8 mouse cellular contexts compared by ENCODE assay signal in genomic region chr11:79590664-79591590, GRCm38 (mm10). TPM values are rescaled to one million over a fixed set of nuclear protein-coding genes. Genes with fewer than 3 reads are reported as not detected.
DNase-seq lines count a peak whose midpoint lies in the region; ATAC-seq and TF ChIP-seq lines count a peak whose summit lies in the region.

TSS of gene Rab11fip4 (plus strand) at chr11:79591212.

- no peak for TF ChIP-seq EP300 in liver, postnatal 0 days (IDR thresholded peaks at IDR 0.05; ENCODE audit: low read depth)

- no peaks in the 10 kb centered on the region for H3K9me3 ChIP-seq in kidney, embryonic 16.5 days (ENCODE audit: low read length)
- H3K9me3 ChIP-seq in liver, postnatal 0 days (ENCODE audit: low read length), result no peaks in the 10 kb centered on the region
- no peaks in the 10 kb centered on the region for H3K9me3 ChIP-seq in stomach, embryonic 14.5 days (ENCODE audit: control insufficient read depth, low read depth, low read length)

- H3K27me3 ChIP-seq in kidney, embryonic 16.5 days (ENCODE audit: insufficient read depth, low read length), result peaks cover 45% of the 10 kb centered on the region
- peaks cover 55% of the 10 kb centered on the region for H3K27me3 ChIP-seq in liver, postnatal 0 days (ENCODE audit: insufficient read depth, low read length)
- H3K27me3 ChIP-seq in stomach, embryonic 14.5 days (ENCODE audit: control insufficient read depth, insufficient read depth, low read length), result peaks cover 38% of the 10 kb centered on the region; the same call in 1 of the 2 replicates

- H3K9ac ChIP-seq in kidney, embryonic 16.5 days (replicated peaks; ENCODE audit: low read length), result peak within 1 kb of the TSS; percentile 52
- H3K9ac ChIP-seq in liver, postnatal 0 days (replicated peaks), result no peak within 1 kb of the TSS
- peak within 1 kb of the TSS; percentile 38 for H3K9ac ChIP-seq in stomach, embryonic 14.5 days (replicated peaks; ENCODE audit: low read depth, low read length)

- no peak within 1 kb of the TSS; the same call in 1 of the 2 replicates for H3K27ac ChIP-seq in bone marrow, adult 2 months (ENCODE audit: control insufficient read depth, insufficient read depth, low read depth, low read length, poor library complexity)
- no peak within 1 kb of the TSS for H3K27ac ChIP-seq in embryonic fibroblast, embryonic 13.5 days (ENCODE audit: insufficient read depth, low read length)
- H3K27ac ChIP-seq in kidney, embryonic 16.5 days (ENCODE audit: low read length), result no peak within 1 kb of the TSS
- H3K27ac ChIP-seq in liver, postnatal 0 days (ENCODE audit: low read depth), result no peak within 1 kb of the TSS
- H3K27ac ChIP-seq in stomach, embryonic 14.5 days (ENCODE audit: low read length), result no peak within 1 kb of the TSS

- H3K36me3 ChIP-seq in kidney, embryonic 16.5 days (ENCODE audit: insufficient read depth, low read length), result no peaks in the 10 kb centered on the region
- H3K36me3 ChIP-seq in liver, postnatal 0 days (replicated peaks; ENCODE audit: insufficient read depth, low read length), result no peaks in the 10 kb centered on the region
- H3K36me3 ChIP-seq in stomach, embryonic 14.5 days (ENCODE audit: control insufficient read depth, insufficient read depth, low read length), result no peaks in the 10 kb centered on the region

- peak within 1 kb of the TSS; percentile 21 for H3K4me3 ChIP-seq in bone marrow, adult 2 months (replicated peaks; ENCODE audit: control insufficient read depth, low read depth, low read length)
- H3K4me3 ChIP-seq in embryonic fibroblast, embryonic 13.5 days (ENCODE audit: insufficient read depth, low read length), result peak within 1 kb of the TSS; percentile 32
- peak within 1 kb of the TSS; percentile 60 for H3K4me3 ChIP-seq in kidney, embryonic 16.5 days (ENCODE audit: low read length)
- H3K4me3 ChIP-seq in liver, postnatal 0 days (ENCODE audit: low read depth, low read length), result peak within 1 kb of the TSS; percentile 49
- peak within 1 kb of the TSS; percentile 45 for H3K4me3 ChIP-seq in stomach, embryonic 14.5 days (ENCODE audit: low read depth, low read length)

- 4% methylated on average over 92 of the region's 98 CpGs for WGBS in bone marrow, adult 2 months
- under 1% methylated on average over 66 of the region's 98 CpGs for WGBS in kidney, embryonic 16.5 days
- 2% methylated on average over 70 of the region's 98 CpGs for WGBS in liver, postnatal 0 days (ENCODE audit: insufficient replicate concordance)
- WGBS in stomach, embryonic 14.5 days, result under 1% methylated on average over 97 of the region's 98 CpGs

- no peak for TF ChIP-seq POLR2A in bone marrow, adult 2 months (IDR thresholded peaks at IDR 0.05; ENCODE audit: borderline replicate concordance, control insufficient read depth, low read depth, low read length)
- no peak for TF ChIP-seq POLR2A in embryonic fibroblast, embryonic 13.5 days (IDR thresholded peaks at IDR 0.05; ENCODE audit: low read depth, low read length)

- peak within 1 kb of the TSS; percentile 95 for H3K4me2 ChIP-seq in kidney, embryonic 16.5 days (replicated peaks; ENCODE audit: low read depth, low read length)
- H3K4me2 ChIP-seq in liver, postnatal 0 days (ENCODE audit: low read depth, low read length), result peak within 1 kb of the TSS; percentile 75
- H3K4me2 ChIP-seq in stomach, embryonic 14.5 days (replicated peaks; ENCODE audit: low read depth, low read length), result peak within 1 kb of the TSS; percentile 90

- H3K4me1 ChIP-seq in bone marrow, adult 2 months (ENCODE audit: control insufficient read depth, insufficient read depth, low read length), result no peaks in the 10 kb centered on the region
- no peaks in the 10 kb centered on the region for H3K4me1 ChIP-seq in embryonic fibroblast, embryonic 13.5 days (ENCODE audit: control insufficient read depth, insufficient read depth, low read length)
- peaks cover 11% of the 10 kb centered on the region for H3K4me1 ChIP-seq in kidney, embryonic 16.5 days (ENCODE audit: insufficient read depth, low read length)
- peaks cover 5% of the 10 kb centered on the region for H3K4me1 ChIP-seq in liver, postnatal 0 days (ENCODE audit: insufficient read depth)
- H3K4me1 ChIP-seq in stomach, embryonic 14.5 days (ENCODE audit: control insufficient read depth, insufficient read depth, low read length), result no peaks in the 10 kb centered on the region

- DNase-seq in kidney, adult 18-20 months, result peak; percentile 16
- no peak for DNase-seq in kidney, adult 9 months
- no peak for DNase-seq in liver, postnatal 0 days
- DNase-seq in ovary, postnatal 36 days (ENCODE audit: low spot score), result no peak

- TF ChIP-seq CTCF in bone marrow, adult 2 months (IDR thresholded peaks at IDR 0.05; ENCODE audit: control insufficient read depth, insufficient read depth, low read length), result no peak
- no peak for TF ChIP-seq CTCF in embryonic fibroblast, embryonic 13.5 days (IDR thresholded peaks at IDR 0.05; ENCODE audit: borderline replicate concordance, insufficient read depth, low read length)
- TF ChIP-seq CTCF in liver, postnatal 0 days (IDR thresholded peaks at IDR 0.05; ENCODE audit: low read depth), result no peak

- ATAC-seq in kidney, embryonic 16.5 days (ENCODE audit: low FRiP score, low TSS enrichment), result peak; percentile 40; the same call in 1 of the 2 replicates
- no peak for ATAC-seq in liver, postnatal 0 days
- peak; percentile 59; the same call in 1 of the 2 replicates for ATAC-seq in stomach, embryonic 14.5 days (ENCODE audit: insufficient number of reproducible peaks, insufficient read depth, low FRiP score, low read depth)

RNA-seq across cellular contexts. Expression of gene Rab11fip4, which starts in this region (rescaled TPM):
- 1.3 and 4.7 TPM in 2 replicates for polyA plus RNA-seq in bone marrow, adult 2 months (2011; ENCODE audit: insufficient read depth, insufficient read length, low replicate concordance, missing spikeins)
- 0.25 and 0.50 TPM in 2 replicates for polyA plus RNA-seq in embryonic fibroblast, embryonic 13.5 days (2011; ENCODE audit: insufficient read length, low read depth, missing spikeins)
- 11.0 and 11.4 TPM in 2 replicates for polyA plus RNA-seq in kidney, embryonic 16.5 days (2015; fragmentation: Nextera tagmentation; extraction: Ambion mirVana)
- 1.1 and 1.2 TPM in 2 replicates for polyA plus RNA-seq in liver, postnatal 0 days (2015; fragmentation: Nextera tagmentation; extraction: Ambion mirVana)
- 1.9 and 3.0 TPM in 2 replicates for polyA plus RNA-seq in stomach, embryonic 14.5 days (2014; fragmentation: Nextera tagmentation; extraction: Ambion mirVana)
